Mouse (Mus musculus): ENCODE measurements around the gene Cybrd1.

Gene Cybrd1

DNA sequence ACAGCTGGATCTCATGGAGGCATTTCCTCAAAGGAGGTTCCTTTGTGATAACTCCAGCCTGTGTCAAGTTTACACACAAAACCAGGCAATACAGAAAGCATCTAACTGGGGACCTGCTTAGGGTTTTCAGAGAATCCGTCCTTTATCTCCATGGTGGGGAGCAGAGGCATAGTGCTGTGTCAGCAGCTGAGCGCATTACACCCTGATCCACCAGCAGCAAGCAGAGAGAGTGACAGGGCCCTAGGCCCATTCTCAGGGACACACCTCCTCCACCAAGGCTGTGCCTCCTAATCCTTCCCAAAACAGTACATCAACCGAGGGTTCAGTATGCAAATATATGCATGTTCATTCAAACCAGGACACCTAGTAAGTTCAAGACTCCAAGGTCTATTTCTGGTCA is 55.3 kb downstream of the Cybrd1 start:
- no peak for DNase-seq (ENCODE audit: low read depth, low spot score)

DNA sequence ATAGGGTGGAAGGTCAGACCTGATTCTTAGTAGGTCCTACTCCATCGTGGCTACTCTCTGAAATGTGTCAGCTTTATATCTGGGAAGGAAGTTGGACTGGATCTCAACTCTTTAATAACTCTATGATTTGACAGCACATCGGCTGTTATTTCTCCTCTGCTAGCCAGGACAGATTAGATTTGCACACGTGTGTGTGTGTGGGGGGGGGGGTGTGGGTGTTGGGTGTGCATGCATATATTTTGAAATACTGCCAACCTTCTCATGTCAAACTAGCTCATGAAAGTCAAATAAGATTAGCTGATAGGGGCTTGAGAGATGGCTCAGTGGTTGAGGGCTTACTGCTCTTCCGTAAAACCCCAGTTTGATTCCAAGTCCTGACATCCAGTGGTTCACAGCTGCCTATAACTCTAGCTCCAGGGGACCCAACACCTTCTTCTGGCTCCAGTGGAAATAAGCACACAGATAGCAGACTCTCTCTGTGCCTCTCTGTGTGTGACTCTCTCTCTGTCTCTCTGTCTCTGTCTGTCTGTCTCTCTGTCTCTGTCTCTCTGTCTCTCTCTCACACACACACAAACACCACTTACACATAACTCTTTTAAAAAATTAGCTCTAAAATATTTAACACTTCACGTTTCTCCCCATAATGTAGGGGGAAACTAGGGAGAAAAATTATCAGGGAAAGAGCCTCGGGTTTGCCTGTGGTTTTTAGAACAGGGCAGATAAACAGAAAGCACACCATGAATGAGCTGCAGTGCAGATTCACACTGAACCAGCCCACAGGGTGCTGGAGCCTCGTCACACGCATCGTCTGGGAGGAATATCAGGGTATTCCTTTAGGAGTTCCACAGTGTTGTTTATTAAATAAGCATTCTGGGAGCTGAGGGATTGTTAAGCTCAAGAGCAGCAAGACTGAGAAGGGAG is 58.9 kb downstream of the Cybrd1 start:
- no peak for DNase-seq (ENCODE audit: low read depth, low spot score)

DNA sequence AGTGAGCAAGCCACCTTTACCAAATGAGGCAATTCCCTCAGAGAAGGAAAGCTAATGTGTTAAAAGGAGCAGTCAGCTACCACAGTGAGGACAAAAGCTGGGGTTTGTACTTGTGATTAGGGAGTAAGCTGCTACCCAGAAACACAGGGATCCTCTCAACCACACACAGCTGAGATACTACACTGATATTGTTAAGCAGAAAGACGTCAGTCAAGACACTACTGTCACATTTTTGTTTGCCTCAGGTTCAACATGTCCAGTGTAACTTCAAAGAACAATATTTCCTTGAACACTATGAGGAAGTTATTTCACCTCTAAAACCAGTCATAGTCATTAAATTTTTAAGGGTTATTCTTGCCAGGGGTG is 59.5 kb downstream of the Cybrd1 start:
- no peak for DNase-seq (ENCODE audit: low read depth, low spot score)

DNA sequence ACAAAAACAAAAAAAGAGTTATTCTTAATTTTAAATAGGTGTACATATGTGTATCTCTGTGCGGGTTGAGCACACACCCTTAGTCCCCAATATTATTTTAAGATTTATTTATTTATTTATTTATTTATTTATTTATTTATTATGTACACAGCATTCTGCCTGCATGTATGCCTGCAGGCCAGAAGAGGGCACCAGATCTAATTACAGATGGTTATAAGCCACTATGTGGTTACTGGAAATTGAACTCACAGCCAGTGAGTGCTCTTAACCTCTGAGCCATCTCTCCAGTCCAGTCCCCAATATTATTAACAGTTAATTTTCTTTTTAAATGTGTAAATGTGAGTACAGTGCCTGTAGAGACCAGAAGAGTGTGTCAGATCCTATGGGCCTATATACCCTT is 60.0 kb downstream of the Cybrd1 start:
- DNase-seq (ENCODE audit: low read depth, low spot score) = peak; percentile 34

DNA sequence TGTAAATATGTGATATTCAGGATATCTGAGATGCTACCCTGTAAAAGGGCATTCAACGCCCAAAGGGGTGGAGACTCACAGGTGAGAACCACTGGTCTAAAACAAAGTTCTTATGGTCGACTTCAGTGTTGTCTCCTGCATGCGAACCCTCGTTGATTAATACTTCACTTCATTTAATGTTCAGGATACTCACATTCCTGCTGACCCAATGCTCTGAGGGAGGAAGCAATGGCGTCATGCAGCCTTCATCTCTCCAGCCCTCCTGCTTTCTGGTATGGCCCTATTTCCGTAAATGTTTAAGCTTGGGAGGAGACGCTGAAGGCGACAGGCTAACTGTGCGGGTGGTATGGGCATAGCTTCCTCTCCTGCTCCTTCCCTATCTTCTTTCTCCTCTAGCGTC is 62.0 kb downstream of the Cybrd1 start:
- DNase-seq (ENCODE audit: low read depth, low spot score) = no peak

DNA sequence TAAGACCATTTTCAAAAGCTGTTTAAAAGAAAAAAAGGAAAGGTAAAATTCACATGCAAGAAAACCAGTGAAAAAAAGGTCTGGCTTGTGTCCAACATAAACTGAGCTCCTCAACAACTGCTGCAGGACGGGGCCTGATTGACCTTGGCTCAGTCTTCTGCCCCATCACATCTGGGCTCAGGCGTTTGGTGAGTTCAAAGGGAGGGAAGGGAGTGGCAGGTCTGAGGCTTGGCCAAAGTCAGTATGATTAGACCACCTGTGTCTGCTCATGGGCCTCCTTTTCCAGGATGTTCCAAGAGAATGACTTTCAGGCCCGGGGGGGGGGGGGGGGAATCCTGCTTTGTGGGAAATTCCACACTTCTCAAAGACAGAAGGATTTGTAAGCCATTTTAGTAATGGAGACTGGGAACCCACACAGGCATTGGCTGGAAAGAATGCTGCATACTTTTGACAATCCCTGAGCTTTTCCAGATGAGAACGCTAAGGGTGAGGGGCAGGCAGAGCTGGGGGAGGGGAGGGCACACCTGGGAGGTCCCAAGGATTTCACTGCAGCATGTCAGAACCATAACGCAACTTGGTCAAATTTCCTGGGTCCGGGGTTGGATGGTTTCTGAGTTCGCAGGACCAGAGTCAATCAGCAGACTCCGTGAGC is 63.0 kb downstream of the Cybrd1 start:
- DNase-seq (ENCODE audit: low read depth, low spot score) = peak; percentile 9

DNA sequence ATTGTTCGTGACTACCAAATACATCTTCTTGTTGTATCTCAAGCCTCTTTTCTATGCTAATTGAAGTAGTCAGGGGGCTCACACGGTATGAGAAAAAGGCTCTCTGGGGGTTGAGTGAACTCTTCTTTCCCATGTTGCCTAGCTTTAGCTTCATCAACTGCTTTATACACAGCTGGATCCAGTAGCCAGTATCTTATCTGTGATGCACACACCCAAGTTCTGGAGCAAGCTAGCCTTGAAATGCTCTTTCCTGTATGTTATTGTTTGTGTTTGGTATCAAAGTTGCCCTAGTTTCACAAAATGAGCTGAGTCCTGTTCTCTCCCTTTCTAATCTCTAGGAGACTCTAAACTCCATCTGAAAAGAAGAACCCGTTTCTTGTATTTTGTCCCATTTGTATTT is 70.2 kb downstream of the Cybrd1 start:
- DNase-seq (ENCODE audit: low read depth, low spot score) = no peak

DNA sequence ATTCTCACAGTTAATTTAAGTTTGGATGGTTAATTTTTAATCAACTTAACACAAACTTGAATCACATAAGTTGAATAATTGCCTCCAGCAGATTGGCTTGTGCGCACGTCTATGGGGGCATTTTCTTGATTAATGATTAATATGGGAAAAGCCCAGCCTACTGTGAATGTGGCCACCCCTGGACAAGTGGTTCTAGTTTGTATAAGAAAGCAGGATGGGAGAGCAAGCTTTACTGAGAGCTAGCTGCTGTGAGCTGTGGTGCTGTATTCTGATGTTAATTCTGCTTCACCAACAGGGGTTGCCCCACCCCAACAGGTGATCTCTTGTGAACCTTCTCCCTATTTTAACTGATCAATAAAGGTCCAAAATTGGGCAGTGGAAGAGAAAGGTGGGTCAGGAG is 71.1 kb downstream of the Cybrd1 start:
- no peak for DNase-seq (ENCODE audit: low read depth, low spot score)

DNA sequence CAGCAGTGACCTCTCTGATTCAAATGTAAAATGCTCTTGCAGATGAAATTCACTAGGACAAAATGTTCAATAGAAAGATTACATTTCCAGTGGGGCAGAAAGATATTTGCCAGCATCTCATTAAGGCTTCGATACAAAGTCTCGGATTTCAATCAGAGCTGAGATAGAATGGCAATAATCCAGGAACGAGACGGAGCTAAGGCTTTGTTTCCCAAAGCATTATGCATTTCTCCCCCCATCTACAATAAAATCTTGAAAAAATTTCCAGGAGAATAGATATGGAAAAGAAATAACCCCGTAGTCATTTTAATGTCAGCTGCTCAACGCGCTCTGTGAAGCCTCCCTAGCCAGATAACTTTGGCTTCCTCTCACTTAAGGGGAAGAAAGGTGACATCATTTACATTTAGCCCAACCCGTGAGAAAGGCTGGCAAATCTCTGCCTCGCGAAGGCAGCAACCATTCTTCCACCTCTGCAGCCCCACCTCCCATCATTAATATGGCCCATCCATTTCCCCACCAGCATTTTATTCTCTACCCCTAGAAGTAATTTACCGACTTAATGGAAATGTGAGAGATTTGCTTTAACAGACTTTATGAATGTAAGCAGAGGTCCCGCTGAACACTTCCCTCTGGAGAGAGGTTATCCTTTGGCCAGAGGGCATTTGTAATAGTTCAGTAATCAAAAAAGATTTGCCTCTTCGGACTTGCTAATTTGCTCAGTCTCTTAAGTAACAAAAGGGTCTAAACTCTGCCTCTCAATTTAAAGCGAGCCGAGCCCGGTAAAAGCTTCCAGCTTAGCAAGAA is 73.9 kb downstream of the Cybrd1 start:
- DNase-seq (ENCODE audit: low read depth, low spot score) = no peak

DNA sequence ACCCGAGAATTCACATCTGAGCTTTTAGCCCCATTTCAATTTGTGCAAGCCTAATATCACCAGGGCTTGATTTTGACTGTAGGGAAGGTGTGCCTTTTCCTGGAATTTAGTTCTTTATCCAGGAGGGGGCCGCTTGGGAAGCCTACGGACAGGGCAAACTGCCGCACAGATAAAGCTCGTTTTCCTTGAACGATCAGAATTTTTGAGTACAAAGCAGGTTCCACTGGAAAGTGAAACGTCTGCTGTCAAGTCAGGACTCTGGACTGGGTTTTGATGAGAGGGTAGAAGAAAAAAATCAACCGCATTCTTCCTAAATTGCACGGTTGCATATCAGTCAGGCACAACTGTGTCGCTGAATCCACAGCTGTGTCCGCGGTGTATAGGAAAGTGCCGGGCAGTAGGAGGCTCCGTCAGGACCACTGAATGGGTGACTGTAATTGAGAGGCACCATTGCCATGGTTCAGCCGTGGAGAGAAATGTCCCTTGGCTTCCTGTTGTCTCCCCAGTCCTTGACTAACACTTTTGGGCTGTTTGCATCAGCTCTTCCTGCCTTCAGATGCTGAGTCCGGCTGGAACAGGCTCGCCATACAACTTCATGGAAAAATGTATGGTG is 74.6 kb downstream of the Cybrd1 start:
- no peak for DNase-seq (ENCODE audit: low read depth, low spot score)

All from 3T3-L1 (cell line).